Mouse (Mus musculus): ENCODE results near the gene 2410141K09Rik.
"Not testable (repeated sequence)": the region's sequence is repeated elsewhere in the genome, so short reads cannot be mapped to it uniquely, and the experiment has no call there.

2410141K09Rik gene

GRCm38 (mm10) chr13:66441018-66441417, at the start of gene 2410141K09Rik:
TSS of gene 2410141K09Rik (minus strand) at chr13:66441118.
- not testable (repeated sequence) for DNase-seq

- not testable (repeated sequence) for DNase-seq
Observed at GRCm38 (mm10) chr13:66426858-66427257, 14.1 kb downstream of the 2410141K09Rik start.

GRCm38 (mm10) chr13:66414962-66415361, 26.0 kb downstream of the 2410141K09Rik start:
- DNase-seq: not testable (repeated sequence)

Measured in B cell, adult 2 months (primary cell).